Comparison of ENCODE assay signal across 16 mouse cellular contexts in the genomic region with DNA sequence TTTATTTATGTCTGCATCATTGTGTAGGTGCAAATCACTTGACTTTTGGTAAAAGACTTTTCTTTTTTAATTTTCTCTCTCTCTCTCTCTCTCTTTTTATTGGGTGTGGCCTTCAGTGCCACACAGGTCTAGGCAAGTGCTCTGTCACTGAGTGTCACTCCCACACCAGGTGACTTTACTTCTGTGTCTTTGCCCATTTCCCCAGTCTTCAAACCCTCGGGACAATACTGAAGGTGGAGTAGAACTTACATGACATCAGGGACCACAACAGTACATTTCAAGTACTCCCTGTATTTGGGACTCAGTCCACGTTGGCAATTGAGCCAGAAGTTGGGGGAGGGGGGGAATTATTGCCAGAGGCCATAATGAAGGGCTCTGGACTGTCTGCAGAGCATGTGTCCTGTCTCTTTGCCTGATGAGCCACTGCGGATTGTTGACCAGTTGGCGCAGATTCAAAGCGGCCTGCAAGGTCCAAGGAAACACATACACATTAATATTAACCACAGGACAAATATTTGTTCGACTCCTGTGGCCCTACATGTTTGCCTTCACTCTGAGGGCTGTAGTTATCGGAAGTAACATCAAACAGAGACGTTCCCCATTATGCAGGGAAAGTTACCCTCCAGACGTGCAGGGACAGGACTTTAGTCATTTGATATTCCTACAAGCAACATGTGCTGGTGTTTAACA. TPM values are rescaled to one million over a fixed set of nuclear protein-coding genes. Genes with fewer than 3 reads are reported as not detected.
DNase-seq lines count a peak whose midpoint lies in the region; ATAC-seq and TF ChIP-seq lines count a peak whose summit lies in the region.
"Had no signal": no experiment of that assay in that cellular context is flagged by ENCODE, and none has a peak within 500 bp of the region (broad histone marks: within the 10 kb centered on the region; RNA-seq: fewer than 3 reads in every experiment).

No protein-coding gene starts in this region.

- DNase-seq in embryonic facial prominence, embryonic 10.5 days (ENCODE audit: low spot score) = no peak
- DNase-seq in kidney, postnatal 10 days = peak; percentile 44
- peak; percentile 32 to 41 (median 41) for DNase-seq in liver, embryonic 14.5 days (ENCODE audit: low read depth in 3 of 3, low spot score in 3 of 3)
- DNase-seq in lung, postnatal 4 days = peak; percentile 50 to 69
- no peak for DNase-seq in thymus, postnatal 4 days
- DNase-seq in layer of hippocampus, postnatal 14 days (ENCODE audit: low spot score in 2 of 2) = no peak
- no peak for DNase-seq in heart, adult 9 months (ENCODE audit: low spot score in 2 of 2)
- DNase-seq: cerebellum, adult 9-11 months; gastrocnemius, postnatal 10 days; layer of hippocampus, adult 9-11 months; retina, postnatal 1 day had no signal

- TF ChIP-seq EP300 in liver, embryonic 14.5 days (IDR thresholded peaks at IDR 0.05; ENCODE audit: low read depth) = no peak

- H3K4me2 ChIP-seq in embryonic facial prominence, embryonic 13.5 days = no peak overlapping the region
- H3K4me2 ChIP-seq in liver, embryonic 14.5 days (ENCODE audit: low read depth) = no peak overlapping the region
- H3K4me2 ChIP-seq: forebrain, embryonic 12.5 days; hindbrain, embryonic 15.5 days; midbrain, embryonic 13.5 days; neural tube, embryonic 12.5 days had no signal

- H3K27me3 ChIP-seq in embryonic facial prominence, embryonic 13.5 days = no peaks in the 10 kb centered on the region
- peaks cover 3% of the 10 kb centered on the region; the same call in 1 of the 2 replicates for H3K27me3 ChIP-seq in embryonic facial prominence, embryonic 10.5 days (replicated peaks; ENCODE audit: low read depth, poor library complexity, severe bottlenecking)
- H3K27me3 ChIP-seq in liver, embryonic 14.5 days (ENCODE audit: control insufficient read depth, insufficient read depth, low read length) = no peaks in the 10 kb centered on the region
- H3K27me3 ChIP-seq: forebrain, embryonic 12.5 days; hindbrain, embryonic 15.5 days; midbrain, embryonic 13.5 days; neural tube, embryonic 12.5 days had no signal

- no peaks in the 10 kb centered on the region for H3K36me3 ChIP-seq in embryonic facial prominence, embryonic 13.5 days
- H3K36me3 ChIP-seq in embryonic facial prominence, embryonic 10.5 days (replicated peaks) = no peaks in the 10 kb centered on the region
- H3K36me3 ChIP-seq in liver, embryonic 14.5 days (replicated peaks; ENCODE audit: control insufficient read depth, insufficient read depth, low read depth) = no peaks in the 10 kb centered on the region
- H3K36me3 ChIP-seq: forebrain, embryonic 12.5 days; hindbrain, embryonic 15.5 days; midbrain, embryonic 13.5 days; neural tube, embryonic 12.5 days had no signal

- no peak for ATAC-seq in embryonic facial prominence, embryonic 13.5 days (ENCODE audit: insufficient number of reproducible peaks, insufficient read depth, low FRiP score, low TSS enrichment, low read depth)
- ATAC-seq in liver, embryonic 14.5 days (ENCODE audit: insufficient read depth) = peak; percentile 84
- ATAC-seq: midbrain, embryonic 13.5 days had no signal

- no peak overlapping the region for H3K9ac ChIP-seq in embryonic facial prominence, embryonic 13.5 days
- H3K9ac ChIP-seq in liver, embryonic 14.5 days (replicated peaks) = no peak overlapping the region
- H3K9ac ChIP-seq: forebrain, embryonic 12.5 days; hindbrain, embryonic 15.5 days; midbrain, embryonic 13.5 days; neural tube, embryonic 12.5 days had no signal

- no peaks in the 10 kb centered on the region for H3K9me3 ChIP-seq in embryonic facial prominence, embryonic 13.5 days
- H3K9me3 ChIP-seq in embryonic facial prominence, embryonic 10.5 days = no peaks in the 10 kb centered on the region
- no peaks in the 10 kb centered on the region for H3K9me3 ChIP-seq in liver, embryonic 14.5 days (ENCODE audit: control insufficient read depth, low read length)
- H3K9me3 ChIP-seq: forebrain, embryonic 12.5 days; hindbrain, embryonic 15.5 days; midbrain, embryonic 13.5 days; neural tube, embryonic 12.5 days had no signal

- WGBS in embryonic facial prominence, embryonic 13.5 days = 42% methylated on average over 9 of the region's 9 CpGs
- WGBS in embryonic facial prominence, embryonic 10.5 days = 65% methylated on average over 9 of the region's 9 CpGs
- 44% methylated on average over 9 of the region's 9 CpGs for WGBS in liver, embryonic 14.5 days (ENCODE audit: insufficient replicate concordance)

- TF ChIP-seq CTCF in liver, embryonic 14.5 days (IDR thresholded peaks at IDR 0.05; ENCODE audit: low read depth) = no peak

- peaks cover 41% of the 10 kb centered on the region for H3K4me1 ChIP-seq in embryonic facial prominence, embryonic 13.5 days
- peaks cover 10% of the 10 kb centered on the region for H3K4me1 ChIP-seq in embryonic facial prominence, embryonic 10.5 days
- peaks cover 0 to 7% of the 10 kb centered on the region in 2 experiments; a peak in 3 of 4 replicates for H3K4me1 ChIP-seq in liver, embryonic 14.5 days (replicated peaks; ENCODE audit: control insufficient read depth in 2 of 2, insufficient read depth in 2 of 2, low read length in 1 of 2)

- no peak overlapping the region for H3K4me3 ChIP-seq in embryonic facial prominence, embryonic 13.5 days
- no peak overlapping the region for H3K4me3 ChIP-seq in embryonic facial prominence, embryonic 10.5 days
- H3K4me3 ChIP-seq in liver, embryonic 14.5 days (ENCODE audit: insufficient read depth in 1 of 2, low read depth in 2 of 2, low read length in 2 of 2) = no peak overlapping the region
- H3K4me3 ChIP-seq: forebrain, embryonic 12.5 days; hindbrain, embryonic 15.5 days; midbrain, embryonic 13.5 days; neural tube, embryonic 12.5 days had no signal

- H3K27ac ChIP-seq in embryonic facial prominence, embryonic 13.5 days = 0 out of 2 replicates have a peak overlapping the region, but pooled peaks have one; percentile 35
- H3K27ac ChIP-seq in embryonic facial prominence, embryonic 10.5 days (replicated peaks) = no peak overlapping the region; the same call in 1 of the 2 replicates
- no peak overlapping the region for H3K27ac ChIP-seq in liver, embryonic 14.5 days
- H3K27ac ChIP-seq: forebrain, embryonic 12.5 days; hindbrain, embryonic 15.5 days; midbrain, embryonic 13.5 days; neural tube, embryonic 12.5 days had no signal

RNA-seq across cellular contexts. Expression of gene 2410131K14Rik, which starts 57.6 kb away (rescaled TPM):
- 12.5 and 13.1 TPM in 2 replicates for polyA plus RNA-seq in embryonic facial prominence, embryonic 13.5 days (2015; fragmentation: Nextera tagmentation; extraction: Ambion mirVana)
- 11.6 and 11.8 TPM in 2 replicates for polyA plus RNA-seq in embryonic facial prominence, embryonic 10.5 days (2016; fragmentation: Nextera tagmentation; extraction: Ambion mirVana)
- polyA plus RNA-seq in liver, embryonic 14.5 days (2012; rRNA removed) = 1.1 and 1.2 TPM in 2 replicates
- 0.85 and 1.2 TPM in 2 replicates for polyA plus RNA-seq in liver, embryonic 14.5 days (2014; fragmentation: Nextera tagmentation; extraction: Ambion mirVana)
- 10 to 100 TPM; 15.1 to 15.9 TPM for total RNA-seq in layer of hippocampus, postnatal 14 days (2021)

RNA-seq across cellular contexts. Expression of gene Rnft2, which starts 57.7 kb away (rescaled TPM):
- 5.1 and 5.5 TPM in 2 replicates for polyA plus RNA-seq in embryonic facial prominence, embryonic 13.5 days (2015; fragmentation: Nextera tagmentation; extraction: Ambion mirVana)
- polyA plus RNA-seq in embryonic facial prominence, embryonic 10.5 days (2016; fragmentation: Nextera tagmentation; extraction: Ambion mirVana) = 5.4 and 7.0 TPM in 2 replicates
- polyA plus RNA-seq in liver, embryonic 14.5 days (2012; rRNA removed) = 0.78 and 1.1 TPM in 2 replicates
- polyA plus RNA-seq in liver, embryonic 14.5 days (2014; fragmentation: Nextera tagmentation; extraction: Ambion mirVana) = 0.04 and 0.18 TPM in 2 replicates
- 10 to 100 TPM; 84.9 to 92.1 TPM for total RNA-seq in layer of hippocampus, postnatal 14 days (2021)

Comparison
In these comparisons a context has a peak if more than half of its experiments do, and no peak if none do; other contexts are left out.
1. DNase-seq: peak in kidney, postnatal 10 days (single experiment), liver, embryonic 14.5 days (3 of 3) and lung, postnatal 4 days (2 of 2); none in embryonic facial prominence, embryonic 10.5 days (single experiment), thymus, postnatal 4 days (single experiment), layer of hippocampus, postnatal 14 days (0 of 2) and heart, adult 9 months (0 of 2).